Mouse (Mus musculus) left cerebral cortex, postnatal 14 days (tissue): ENCODE measurements around the gene Bpifa2. TPM values are rescaled to one million over a fixed set of nuclear protein-coding genes. Genes with fewer than 3 reads are reported as not detected.

ENCODE experiments used
- total RNA-seq, 2 experiments: library from RNA; stranded (reverse); gene quantifications; 2 replicates each; pipeline ENCODE4 v1.2.3; 2021

The Bpifa2 gene
- total RNA-seq, 2 experiments from 2014 or later: not detected

Other genes with a start within 250 kb of the Bpifa2 start
- under 1 TPM; 0.23 to 0.66 TPM for gene Efcab8, start 228.3 kb upstream of the Bpifa2 start, total RNA-seq
- gene Sun5, start 137.2 kb upstream of the Bpifa2 start, total RNA-seq: not detected
- not detected for gene Bpifb2, start 133.2 kb upstream of the Bpifa2 start, total RNA-seq
- not detected for gene Bpifb6, start 107.9 kb upstream of the Bpifa2 start, total RNA-seq
- gene Bpifb3, start 90.0 kb upstream of the Bpifa2 start, total RNA-seq: not detected
- not detected for gene Bpifb4, start 70.1 kb upstream of the Bpifa2 start, total RNA-seq
- gene Bpifa6, start 33.3 kb upstream of the Bpifa2 start, total RNA-seq: not detected
- gene Bpifa3, start 122.1 kb downstream of the Bpifa2 start, total RNA-seq: not detected
- gene Bpifa1, start 134.6 kb downstream of the Bpifa2 start, total RNA-seq: not detected
- gene Bpifa5, start 154.3 kb downstream of the Bpifa2 start, total RNA-seq: not detected
- under 1 TPM; 0.27 to 0.37 TPM for gene Bpifb1, start 182.6 kb downstream of the Bpifa2 start, total RNA-seq
- gene Bpifb5, start 215.5 kb downstream of the Bpifa2 start, total RNA-seq: not detected
- gene Bpifb9a, start 249.6 kb downstream of the Bpifa2 start, total RNA-seq: not detected